In genomic region chr11:87296467-87296866, GRCm38 (mm10) we compare ENCODE assay signal across 29 mouse cellular contexts.
DNase-seq lines count a peak whose midpoint lies in the region; ATAC-seq and TF ChIP-seq lines count a peak whose summit lies in the region.
"Had no signal": no experiment of that assay in that cellular context is flagged by ENCODE, and none has a peak within 500 bp of the region (broad histone marks: within the 10 kb centered on the region; RNA-seq: fewer than 3 reads in every experiment).

No protein-coding gene starts in this region.

- no peak for TF ChIP-seq POLR2A in heart, adult 2 months (IDR thresholded peaks at IDR 0.05; ENCODE audit: insufficient read depth, low read depth, low read length)

- H3K27ac ChIP-seq in heart, embryonic 13.5 days (replicated peaks): 0 out of 2 replicates have a peak overlapping the region, but pooled peaks have one; percentile 21
- no peak overlapping the region for H3K27ac ChIP-seq in heart, adult 2 months
- peak overlapping the region; percentile 28 for H3K27ac ChIP-seq in heart, postnatal 0 days (ENCODE audit: low read depth)
- H3K27ac ChIP-seq in layer of hippocampus, adult 2 months: 0 out of 2 replicates have a peak overlapping the region, but pooled peaks have one; percentile 25
- H3K27ac ChIP-seq: embryonic facial prominence, embryonic 10.5 days; embryonic facial prominence, embryonic 13.5 days; forebrain, embryonic 12.5 days; forebrain, embryonic 15.5 days; gastrocnemius, adult 2 months; heart, embryonic 10.5 days; hindbrain, embryonic 10.5 days; hindbrain, embryonic 13.5 days; intestine, embryonic 15.5 days had no signal

- no peak for TF ChIP-seq EP300 in heart, adult 2 months (IDR thresholded peaks at IDR 0.05; ENCODE audit: insufficient read depth, low read depth, low read length)
- no peak for TF ChIP-seq EP300 in heart, postnatal 0 days (IDR thresholded peaks at IDR 0.05; ENCODE audit: low read depth)

- no peak for TF ChIP-seq CTCF in heart, adult 2 months (IDR thresholded peaks at IDR 0.05)
- no peak for TF ChIP-seq CTCF in heart, postnatal 0 days (IDR thresholded peaks at IDR 0.05; ENCODE audit: low read depth)
- TF ChIP-seq CTCF in layer of hippocampus, adult 2 months (conservative IDR thresholded peaks at IDR 0.05): no peak

- H3K4me2 ChIP-seq in heart, embryonic 13.5 days: no peak overlapping the region
- H3K4me2 ChIP-seq in heart, postnatal 0 days (ENCODE audit: low read depth, low read length): no peak overlapping the region
- H3K4me2 ChIP-seq: embryonic facial prominence, embryonic 13.5 days; forebrain, embryonic 12.5 days; forebrain, embryonic 15.5 days; hindbrain, embryonic 13.5 days; intestine, embryonic 15.5 days had no signal

- no peaks in the 10 kb centered on the region for H3K27me3 ChIP-seq in heart, embryonic 13.5 days (replicated peaks)
- no peaks in the 10 kb centered on the region for H3K27me3 ChIP-seq in heart, adult 2 months (ENCODE audit: control insufficient read depth, insufficient read depth, low read length)
- no peaks in the 10 kb centered on the region for H3K27me3 ChIP-seq in heart, postnatal 0 days (ENCODE audit: control insufficient read depth, insufficient read depth, low read length)
- H3K27me3 ChIP-seq: embryonic facial prominence, embryonic 13.5 days; forebrain, embryonic 12.5 days; forebrain, embryonic 15.5 days; hindbrain, embryonic 13.5 days; intestine, embryonic 15.5 days had no signal

- no peak for DNase-seq in heart, adult 2 months
- DNase-seq in heart, postnatal 0 days (ENCODE audit: low spot score): no peak
- no peak for DNase-seq in heart, postnatal 10 days
- DNase-seq in layer of hippocampus, adult 2 months (ENCODE audit: low spot score in 2 of 2): no peak
- no peak for DNase-seq in layer of hippocampus, postnatal 25 days (ENCODE audit: extremely low spot score in 1 of 2, low spot score in 1 of 2)
- DNase-seq: adrenal gland, adult 2 months; adrenal gland, postnatal 14 days; cerebellum, adult 11-12 months; cerebellum, adult 8-10 months; cerebellum, postnatal 10 days; cerebellum, postnatal 36 days; embryo, embryonic 11 days; gastrocnemius, adult 2 months; gastrocnemius, postnatal 14 days; heart, adult 18-20 months; heart, postnatal 14 days; kidney, adult 11 months had no signal

- intact Hi-C loops in heart, adult 2 months (cut with DNase I): loop anchor here (5.0 kb wide), 2 partner anchors 49 to 61 kb away; partner anchors contain the start of gene Ppm1e
- intact Hi-C loops in heart, postnatal 10 days (cut with DNase I): no loop called here

- H3K4me3 ChIP-seq in heart, embryonic 13.5 days: no peak overlapping the region
- no peak overlapping the region for H3K4me3 ChIP-seq in heart, adult 2 months
- no peak overlapping the region for H3K4me3 ChIP-seq in heart, postnatal 0 days (ENCODE audit: low read depth, low read length)
- H3K4me3 ChIP-seq in layer of hippocampus, adult 2 months: no peak overlapping the region
- H3K4me3 ChIP-seq: embryonic facial prominence, embryonic 10.5 days; embryonic facial prominence, embryonic 13.5 days; erythroblast, embryonic 14.5 days; forebrain, embryonic 12.5 days; forebrain, embryonic 15.5 days; gastrocnemius, adult 2 months; heart, embryonic 10.5 days; hindbrain, embryonic 10.5 days; hindbrain, embryonic 13.5 days; intestine, embryonic 15.5 days had no signal

- H3K9me3 ChIP-seq in heart, embryonic 13.5 days: no peaks in the 10 kb centered on the region
- H3K9me3 ChIP-seq in heart, postnatal 0 days (replicated peaks; ENCODE audit: control insufficient read depth, low read length): no peaks in the 10 kb centered on the region
- H3K9me3 ChIP-seq: embryonic facial prominence, embryonic 10.5 days; embryonic facial prominence, embryonic 13.5 days; forebrain, embryonic 12.5 days; forebrain, embryonic 15.5 days; heart, embryonic 10.5 days; hindbrain, embryonic 10.5 days; hindbrain, embryonic 13.5 days; intestine, embryonic 15.5 days had no signal

- ATAC-seq in heart, embryonic 13.5 days (ENCODE audit: extremely low read depth, insufficient number of reproducible peaks, low FRiP score, low TSS enrichment): no peak
- no peak for ATAC-seq in heart, postnatal 0 days (ENCODE audit: insufficient read depth, low read depth)
- ATAC-seq: CD4-positive, CD25-positive, alpha-beta regulatory T cell, adult 4 months; forebrain, embryonic 15.5 days; hindbrain, embryonic 16.5 days; intestine, embryonic 15.5 days had no signal

- 77% methylated on average over 6 of the region's 6 CpGs for WGBS in heart, embryonic 13.5 days
- WGBS in heart, adult 2 months: 78% methylated on average over 6 of the region's 6 CpGs
- WGBS in heart, postnatal 0 days: 70% methylated on average over 6 of the region's 6 CpGs

- H3K9ac ChIP-seq in heart, embryonic 13.5 days: no peak overlapping the region
- H3K9ac ChIP-seq in heart, adult 2 months (ENCODE audit: low read depth, low read length): no peak overlapping the region
- no peak overlapping the region for H3K9ac ChIP-seq in heart, postnatal 0 days (replicated peaks; ENCODE audit: low read depth, low read length)
- H3K9ac ChIP-seq: embryonic facial prominence, embryonic 13.5 days; forebrain, embryonic 12.5 days; forebrain, embryonic 15.5 days; hindbrain, embryonic 13.5 days; intestine, embryonic 15.5 days had no signal

- peaks cover 33% of the 10 kb centered on the region for H3K4me1 ChIP-seq in heart, embryonic 13.5 days
- H3K4me1 ChIP-seq in heart, adult 2 months (ENCODE audit: control insufficient read depth, insufficient read depth, low read length): peaks cover 4% of the 10 kb centered on the region
- peaks cover 20% of the 10 kb centered on the region for H3K4me1 ChIP-seq in heart, postnatal 0 days (ENCODE audit: control insufficient read depth, insufficient read depth)
- H3K4me1 ChIP-seq: embryonic facial prominence, embryonic 13.5 days; forebrain, embryonic 15.5 days; hindbrain, embryonic 10.5 days had no signal

- 0 out of 2 replicates have a peak, but pooled peaks cover 1% of the 10 kb centered on the region for H3K79me2 ChIP-seq in heart, adult 2 months (replicated peaks; ENCODE audit: control insufficient read depth, insufficient read depth, low read length)

- H3K36me3 ChIP-seq in heart, embryonic 13.5 days: no peaks in the 10 kb centered on the region
- H3K36me3 ChIP-seq in heart, adult 2 months (ENCODE audit: control insufficient read depth, insufficient read depth, low read length): peaks cover 2% of the 10 kb centered on the region
- no peaks in the 10 kb centered on the region for H3K36me3 ChIP-seq in heart, postnatal 0 days (replicated peaks; ENCODE audit: control insufficient read depth, insufficient read depth, low read length)
- H3K36me3 ChIP-seq: embryonic facial prominence, embryonic 10.5 days; embryonic facial prominence, embryonic 13.5 days; forebrain, embryonic 12.5 days; forebrain, embryonic 15.5 days; heart, embryonic 10.5 days; hindbrain, embryonic 10.5 days; hindbrain, embryonic 13.5 days; intestine, embryonic 15.5 days had no signal
